Mouse (Mus musculus) midbrain, embryonic 14.5 days (tissue): ENCODE results near the gene Otop3. TPM values are rescaled to one million over a fixed set of nuclear protein-coding genes. Genes with fewer than 3 reads are reported as not detected.

Experiments
- ATAC-seq: fragments of 200-750 bp; cut with Nextera tagmentation; 2 replicates; pipeline ENCODE4 v1.8.0; 2017; ENCODE audit warnings: moderate number of reproducible peaks, moderate library complexity; ENCODE audit not compliant: low FRiP score, low TSS enrichment
- DNase-seq: peaks from one replicate; pipeline ENCODE4 v3.0.0-alpha.2; 2015
- H3K27ac ChIP-seq: fragments of 300-500 bp; sonication (generic); replicated peaks from 2 replicates; pipeline ENCODE4 v1.5.1; 2014; ENCODE audit warnings: mild to moderate bottlenecking, low read depth, low read length, moderate library complexity
- H3K27me3 ChIP-seq: fragments of 300-500 bp; sonication (generic); 2 replicates; pipeline ENCODE4 v1.6.1; 2014; ENCODE audit warnings: low read length, control low read depth, mixed read lengths; ENCODE audit not compliant: control insufficient read depth, insufficient read depth
- H3K36me3 ChIP-seq: fragments of 300-500 bp; sonication (generic); 2 replicates; pipeline ENCODE4 v1.6.1; 2014; ENCODE audit warnings: low read length, control low read depth; ENCODE audit not compliant: control insufficient read depth, insufficient read depth
- H3K4me1 ChIP-seq: fragments of 300-500 bp; sonication (generic); 2 replicates; pipeline ENCODE4 v1.6.1; 2014; ENCODE audit warnings: mild to moderate bottlenecking, antibody characterized with exemption, low read length, control low read depth; ENCODE audit not compliant: control insufficient read depth, insufficient read depth
- H3K4me2 ChIP-seq: fragments of 300-500 bp; sonication (generic); 2 replicates; pipeline ENCODE4 v1.6.1; 2014; ENCODE audit warnings: mild to moderate bottlenecking, low read length, moderate library complexity
- H3K4me3 ChIP-seq: fragments of 300-500 bp; sonication (generic); replicated peaks from 2 replicates; pipeline ENCODE4 v1.5.1; 2014; ENCODE audit warnings: low read depth, low read length
- H3K9ac ChIP-seq: fragments of 300-500 bp; sonication (generic); replicated peaks from 2 replicates; pipeline ENCODE4 v1.6.1; 2014; ENCODE audit warnings: mild to moderate bottlenecking, low read length, moderate library complexity
- H3K9me3 ChIP-seq: fragments of 300-500 bp; sonication (generic); 2 replicates; pipeline ENCODE4 v1.6.1; 2016; ENCODE audit warnings: low read length, control low read depth, mixed read lengths; ENCODE audit not compliant: control insufficient read depth
- WGBS: fragments of 180-500 bp; shearing (Covaris S2); extraction: QIAGEN DNeasy Blood & Tissue Kit; methylation state at CpG from one replicate; pipeline ENCODE4 v1.1.7; 2014; 5-methylcytosine and 5-hydroxymethylcytosine counted together
- polyA plus RNA-seq: library from polyadenylated mRNA; unstranded; fragments of >200 nt; fragmentation: Nextera tagmentation; extraction: Ambion mirVana; gene quantifications from 2 replicates; pipeline ENCODE4 v1.2.1, GENCODE M21; 2014

Gene Otop3
- polyA plus RNA-seq, 1 experiment from 2014 or later, result 0.54 TPM

DNA sequence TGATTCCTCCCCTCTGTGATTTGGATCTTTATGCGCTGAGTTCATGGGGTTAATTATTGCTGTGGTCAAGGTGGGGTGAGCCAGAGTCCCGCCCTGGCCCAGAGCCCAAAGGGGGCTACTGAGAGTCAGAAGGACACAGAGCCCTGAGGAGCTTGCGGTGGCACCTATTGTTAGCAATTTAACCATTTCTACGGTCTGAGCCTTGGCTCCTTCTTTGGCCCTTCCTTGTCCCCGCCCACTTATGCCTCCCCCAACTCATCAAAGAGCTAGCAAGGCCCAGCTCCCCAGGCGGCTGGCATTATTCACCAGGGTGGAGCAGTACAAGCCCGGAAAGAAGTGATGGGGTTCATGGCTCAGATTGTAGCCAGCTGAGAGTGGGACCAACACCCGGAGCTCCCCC is 27.7 kb upstream of the Otop3 start, which contains the start of gene Otop2:
Gene Otop2, plus strand, starts transcription at position 301 of the 400 bp plus-strand sequence.
- Histone ChIP-seq H3K9me3 (no peaks in the 10 kb centered on the region), H3K4me3 (no peak within 1 kb of the TSS), H3K27me3 (no peaks in the 10 kb centered on the region), H3K4me2 (no peak within 1 kb of the TSS), H3K36me3 (no peaks in the 10 kb centered on the region), H3K9ac (no peak within 1 kb of the TSS), H3K4me1 (0 out of 2 replicates have a peak, but pooled peaks cover 4% of the 10 kb centered on the region), H3K27ac (no peak within 1 kb of the TSS)
- ATAC-seq, result no peak
- 10% methylated on average over 8 of the region's 8 CpGs for WGBS
- no peak for DNase-seq

DNA sequence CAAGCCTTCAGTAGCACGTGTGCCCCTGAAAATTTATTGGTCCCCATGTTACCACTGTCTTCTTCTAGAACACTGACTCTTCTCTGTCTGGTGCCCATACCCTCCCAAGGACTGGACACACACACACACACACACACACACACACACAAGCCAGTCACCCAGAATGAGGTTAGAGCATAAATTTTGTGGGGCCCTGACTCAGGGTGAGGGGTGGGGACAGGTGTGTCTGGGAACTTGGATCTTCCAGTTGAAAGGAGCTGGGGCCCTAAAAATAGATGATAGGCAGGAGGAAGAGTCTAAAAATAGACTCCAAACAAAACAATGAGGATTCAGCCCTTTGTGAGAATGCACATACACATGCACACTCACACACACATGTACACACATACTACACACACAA is 25.8 kb upstream of the Otop3 start:
- DNase-seq (no peak), ATAC-seq (no peak)
- 79% methylated on average over 1 of the region's 1 CpGs for WGBS
- H3K27ac ChIP-seq, result no peak overlapping the region
- H3K4me2 ChIP-seq, result no peak overlapping the region
- 0 out of 2 replicates have a peak, but pooled peaks cover 4% of the 10 kb centered on the region for H3K4me1 ChIP-seq
- no peak overlapping the region for H3K9ac ChIP-seq
- no peak overlapping the region for H3K4me3 ChIP-seq
- no peaks in the 10 kb centered on the region for H3K36me3 ChIP-seq
- no peaks in the 10 kb centered on the region for H3K9me3 ChIP-seq
- no peaks in the 10 kb centered on the region for H3K27me3 ChIP-seq

DNA sequence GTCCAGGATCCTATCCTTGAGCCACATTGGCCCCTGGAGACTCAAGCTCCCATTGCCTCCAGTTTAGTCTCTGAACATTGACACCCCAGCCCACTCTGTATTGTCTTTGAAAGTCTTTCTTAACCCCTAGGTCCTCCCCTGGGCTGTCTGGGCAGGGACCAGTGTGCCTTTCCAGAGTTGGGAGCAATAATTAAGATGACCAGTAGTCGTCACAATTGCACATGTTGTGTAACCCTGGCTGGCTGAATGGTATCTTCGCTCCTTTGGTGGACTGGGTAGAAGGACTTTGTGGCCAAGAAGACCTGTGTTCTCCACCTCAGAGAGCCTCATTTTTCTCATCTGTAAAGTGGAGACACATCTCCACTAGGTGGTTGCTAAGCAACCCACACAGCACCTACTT is 20.3 kb upstream of the Otop3 start:
- H3K9me3 ChIP-seq, result no peaks in the 10 kb centered on the region
- H3K4me1 ChIP-seq, result 0 out of 2 replicates have a peak, but pooled peaks cover 2% of the 10 kb centered on the region
- no peak for ATAC-seq
- H3K27ac ChIP-seq, result no peak overlapping the region
- WGBS, result 45% methylated on average over 2 of the region's 2 CpGs
- H3K4me3 ChIP-seq, result no peak overlapping the region
- H3K4me2 ChIP-seq, result no peak overlapping the region
- no peak overlapping the region for H3K9ac ChIP-seq
- no peak for DNase-seq
- H3K36me3 ChIP-seq, result no peaks in the 10 kb centered on the region
- peaks cover 44% of the 10 kb centered on the region for H3K27me3 ChIP-seq

DNA sequence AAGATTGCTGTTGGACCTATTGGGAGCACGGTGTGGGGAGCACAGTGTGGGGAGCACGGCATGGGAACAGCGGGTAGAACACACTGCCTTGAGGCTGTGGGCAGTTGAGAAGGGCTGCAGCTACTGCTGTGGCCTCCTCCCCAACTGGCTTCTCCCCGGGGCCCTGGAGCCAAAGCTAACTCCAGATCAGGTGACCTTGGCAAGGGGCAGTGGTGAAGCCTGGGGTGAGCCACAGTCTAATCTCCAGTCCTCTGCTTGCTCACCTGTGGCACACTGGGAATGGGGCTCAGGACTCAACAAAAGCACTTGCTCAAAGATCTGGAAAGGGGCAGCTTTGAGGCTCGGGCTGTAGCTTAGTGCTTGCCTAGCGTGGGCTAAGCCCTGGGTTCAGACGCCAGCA is 17.3 kb upstream of the Otop3 start:
- 0 out of 2 replicates have a peak, but pooled peaks cover 8% of the 10 kb centered on the region for H3K4me1 ChIP-seq
- WGBS, result 63% methylated on average over 7 of the region's 7 CpGs
- H3K27ac ChIP-seq, result no peak overlapping the region
- no peaks in the 10 kb centered on the region for H3K36me3 ChIP-seq
- H3K4me3 ChIP-seq, result no peak overlapping the region
- no peak overlapping the region for H3K9ac ChIP-seq
- DNase-seq (no peak), ATAC-seq (no peak)
- peaks cover 71% of the 10 kb centered on the region for H3K27me3 ChIP-seq
- no peak overlapping the region for H3K4me2 ChIP-seq
- no peaks in the 10 kb centered on the region for H3K9me3 ChIP-seq

DNA sequence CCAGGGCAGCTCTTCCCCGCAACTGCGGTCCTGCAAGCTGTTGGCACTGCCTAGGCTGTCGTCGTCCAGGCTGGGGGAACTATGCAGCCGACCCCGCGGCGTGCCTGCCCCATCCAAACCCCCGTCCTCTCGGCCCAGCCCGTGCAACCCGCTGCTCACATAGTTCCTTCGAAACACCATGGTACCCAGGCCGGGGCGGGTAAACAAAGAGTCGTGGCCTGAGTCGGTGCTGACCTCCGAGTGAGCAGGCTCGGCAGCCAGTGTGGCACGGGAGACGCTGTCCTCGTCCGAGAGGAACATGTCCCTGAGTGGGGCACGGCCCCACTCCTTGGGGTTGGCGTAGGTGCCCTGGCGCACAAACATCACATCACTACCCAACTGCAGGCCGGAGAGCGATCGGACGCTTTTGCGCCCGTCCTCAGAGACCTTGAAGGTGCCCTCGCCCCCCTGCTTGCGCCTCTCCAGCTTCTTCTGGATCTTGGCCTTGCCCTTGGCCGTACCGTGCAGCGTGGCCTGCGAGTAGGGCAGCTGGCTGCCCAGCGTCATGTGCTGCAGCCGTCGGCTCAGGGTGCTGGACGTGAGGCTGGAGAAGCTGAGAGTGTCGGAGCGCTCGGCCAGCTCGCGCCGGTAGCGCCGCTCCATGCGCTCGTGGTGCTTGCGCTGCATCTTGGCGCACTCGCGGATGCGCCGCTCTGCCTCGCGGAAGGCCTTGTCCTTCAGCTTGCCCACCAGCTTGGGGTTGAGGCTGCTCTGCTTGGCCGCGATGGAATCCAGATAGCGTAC is 16.1 kb upstream of the Otop3 start:
- Histone ChIP-seq H3K27ac (no peak overlapping the region), H3K4me1 (0 out of 2 replicates have a peak, but pooled peaks cover 10% of the 10 kb centered on the region), H3K9ac (no peak overlapping the region), H3K36me3 (no peaks in the 10 kb centered on the region), H3K4me2 (peak overlapping the region; percentile 35), H3K27me3 (peaks cover 84% of the 10 kb centered on the region), H3K9me3 (no peaks in the 10 kb centered on the region), H3K4me3 (0 out of 2 replicates have a peak overlapping the region, but pooled peaks have one; percentile 2)
- DNase-seq (peak; percentile 64), ATAC-seq (no peak)
- 4% methylated on average over 63 of the region's 63 CpGs for WGBS

DNA sequence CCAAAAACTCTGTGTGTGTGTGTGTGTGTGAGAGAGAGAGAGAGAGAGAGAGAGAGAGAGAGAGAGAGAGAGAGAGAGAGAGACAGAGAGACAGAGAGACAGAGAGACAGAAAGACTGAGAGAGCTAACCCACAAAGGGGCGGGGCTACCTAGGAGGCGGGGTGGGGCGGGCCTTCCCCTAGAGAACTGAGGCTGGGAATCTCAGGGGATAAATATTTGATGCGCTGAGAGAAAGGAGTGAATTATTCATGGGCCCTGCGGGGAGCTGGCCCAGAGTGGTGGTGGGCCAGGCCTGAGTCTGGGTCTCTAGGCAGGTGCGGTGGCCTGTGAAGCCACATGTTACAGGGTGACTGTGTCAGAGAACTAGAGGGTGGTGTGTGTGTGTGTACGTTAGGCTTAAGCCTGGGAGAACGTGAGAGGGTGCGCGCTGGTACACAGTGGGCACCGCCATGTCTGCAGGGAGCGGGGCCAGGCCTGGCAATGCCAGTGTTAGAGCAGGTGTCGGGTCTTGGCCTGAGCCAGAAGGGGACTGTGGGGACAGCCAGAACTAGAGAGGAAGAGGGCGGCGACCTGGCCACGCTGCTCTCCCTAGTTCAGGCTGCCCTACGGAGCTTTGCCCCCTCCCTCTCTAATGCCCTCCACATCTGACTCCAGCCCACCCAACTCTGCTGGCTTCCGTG is 14.7 kb upstream of the Otop3 start:
- no peak overlapping the region for H3K4me2 ChIP-seq
- no peak overlapping the region for H3K9ac ChIP-seq
- no peak overlapping the region for H3K4me3 ChIP-seq
- H3K36me3 ChIP-seq, result no peaks in the 10 kb centered on the region
- 4% methylated on average over 18 of the region's 18 CpGs for WGBS
- H3K27ac ChIP-seq, result no peak overlapping the region
- peak; percentile 57; the same call in 1 of the 2 replicates for ATAC-seq
- peak; percentile 57 for DNase-seq
- H3K4me1 ChIP-seq, result 0 out of 2 replicates have a peak, but pooled peaks cover 11% of the 10 kb centered on the region
- H3K27me3 ChIP-seq, result peaks cover 91% of the 10 kb centered on the region
- no peaks in the 10 kb centered on the region for H3K9me3 ChIP-seq

DNA sequence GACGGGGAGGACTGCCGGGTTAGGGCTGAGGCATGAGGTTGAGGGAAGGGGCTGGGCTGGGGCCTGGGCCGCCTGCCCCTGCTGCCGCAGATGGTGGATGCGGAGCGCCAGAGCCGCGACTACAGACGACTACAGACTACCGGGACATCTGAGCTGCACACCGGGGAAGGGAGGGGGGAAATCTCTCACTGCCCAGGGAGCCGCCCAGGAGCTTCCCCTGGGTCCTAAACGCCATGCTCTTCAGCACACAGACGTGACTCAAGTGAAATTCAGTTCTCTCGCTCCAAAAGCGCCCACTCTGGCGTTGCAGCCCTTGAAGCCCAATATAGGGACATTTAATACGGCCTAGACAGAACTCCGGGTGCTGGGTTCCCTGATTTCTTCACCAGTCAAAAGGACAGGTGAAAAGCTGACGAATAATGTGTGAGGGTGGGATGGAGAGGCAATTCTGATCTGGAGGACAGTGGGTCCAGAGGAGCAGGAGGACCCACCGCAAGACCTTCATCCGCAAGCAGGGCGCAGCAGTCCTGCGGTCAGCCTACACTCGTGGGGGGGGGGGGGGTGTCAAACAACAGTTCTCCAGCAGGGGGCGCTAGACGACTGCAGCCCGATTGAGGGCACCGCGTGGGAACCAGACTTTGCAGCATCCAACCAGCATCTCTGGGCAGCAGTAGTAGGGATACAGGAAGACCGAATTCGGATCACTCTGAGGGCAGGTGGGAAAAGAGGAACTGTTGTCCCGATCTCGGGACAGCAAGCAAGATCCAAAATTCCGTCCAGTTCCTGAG is 12.4 kb upstream of the Otop3 start, which contains the start of gene Ush1g:
Gene Ush1g, minus strand, starts transcription at position 136 of the 788 bp plus-strand sequence.
- H3K4me1 ChIP-seq, result 0 out of 2 replicates have a peak, but pooled peaks cover 11% of the 10 kb centered on the region
- H3K4me2 ChIP-seq, result peak within 1 kb of the TSS; percentile 13; the same call in 1 of the 2 replicates
- 0 out of 2 replicates have a peak within 1 kb of the TSS, but pooled peaks have one; percentile 0 for H3K9ac ChIP-seq
- ATAC-seq (no peak), DNase-seq (peak; percentile 84)
- H3K27ac ChIP-seq, result no peak within 1 kb of the TSS
- peak within 1 kb of the TSS; percentile 12; the same call in 1 of the 2 replicates for H3K4me3 ChIP-seq
- H3K9me3 ChIP-seq, result no peaks in the 10 kb centered on the region
- 4% methylated on average over 35 of the region's 35 CpGs for WGBS
- H3K27me3 ChIP-seq, result peaks cover 72% of the 10 kb centered on the region
- H3K36me3 ChIP-seq, result no peaks in the 10 kb centered on the region

DNA sequence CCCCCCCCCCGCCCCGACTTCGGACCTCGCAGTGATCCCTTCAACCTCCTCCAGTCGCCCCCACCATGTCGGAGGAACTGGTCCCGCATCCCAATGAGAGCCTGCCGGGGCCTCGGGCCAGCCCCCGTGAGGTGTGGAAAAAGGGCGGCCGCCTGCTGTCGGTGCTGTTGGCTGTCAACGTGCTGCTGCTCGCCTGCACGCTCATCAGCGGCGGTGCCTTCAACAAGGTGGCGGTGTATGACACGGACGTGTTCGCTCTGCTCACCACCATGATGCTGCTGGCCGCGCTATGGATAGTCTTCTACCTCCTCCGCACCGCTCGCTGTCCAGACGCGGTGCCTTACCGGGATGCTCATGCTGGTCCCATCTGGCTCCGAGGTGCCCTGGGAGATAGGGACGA is 11.2 kb upstream of the Otop3 start:
- 0 out of 2 replicates have a peak overlapping the region, but pooled peaks have one; percentile 6 for H3K4me2 ChIP-seq

More for the DNA sequence above, 11.2 kb upstream of the Otop3 start:
- Histone ChIP-seq H3K9ac (0 out of 2 replicates have a peak overlapping the region, but pooled peaks have one; percentile 16), H3K9me3 (no peaks in the 10 kb centered on the region), H3K36me3 (no peaks in the 10 kb centered on the region), H3K27me3 (peaks cover 60% of the 10 kb centered on the region), H3K27ac (no peak overlapping the region), H3K4me3 (no peak overlapping the region), H3K4me1 (0 out of 2 replicates have a peak, but pooled peaks cover 11% of the 10 kb centered on the region)
- WGBS, result 20% methylated on average over 31 of the region's 32 CpGs
- peak; percentile 51 for DNase-seq
- ATAC-seq, result no peak
